Mouse (Mus musculus) brain, embryonic 14.5 days (tissue): Measurements from ENCODE around the gene Pgm5.

Experiments used
- CTCF ChIP-seq: fragments of 200-500 bp; IDR thresholded peaks from 2 replicates; pipeline ENCODE4 v1.5.1; 2012; ENCODE audit warnings: inconsistent platforms, mild to moderate bottlenecking, moderate library complexity, borderline replicate concordance; ENCODE audit not compliant: insufficient read depth, insufficient read length; ENCODE audit errors: extremely low read depth
- POLR2A ChIP-seq: fragments of 200-500 bp; IDR thresholded peaks from 2 replicates; pipeline ENCODE4 v1.6.1; 2012; ENCODE audit warnings: mild to moderate bottlenecking, inconsistent platforms, borderline replicate concordance; ENCODE audit not compliant: poor library complexity, insufficient read depth, insufficient read length, severe bottlenecking; ENCODE audit errors: extremely low read depth

DNA sequence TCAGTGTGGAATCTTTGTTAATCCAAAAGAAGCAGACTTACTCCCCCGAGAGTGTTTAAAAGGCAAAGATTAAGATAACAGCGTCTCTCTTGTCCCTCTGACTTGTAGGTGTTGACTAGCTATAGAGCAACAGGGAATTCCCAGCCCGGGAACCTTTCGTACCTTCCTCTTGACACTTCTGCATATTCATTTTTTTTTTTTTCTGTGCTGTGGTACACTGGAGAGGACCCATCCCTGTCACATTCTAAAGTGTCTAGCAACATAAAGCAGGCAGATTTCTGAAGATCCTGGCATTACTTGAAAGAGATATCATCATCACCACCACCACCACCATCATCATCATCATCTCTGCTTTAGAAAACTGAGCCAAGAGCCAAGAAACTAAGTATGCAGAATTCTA, 105.0 kb downstream of the Pgm5 start:
- TF ChIP-seq CTCF (no peak), POLR2A (no peak)
